10 mouse cellular contexts compared by ENCODE assay signal in the genomic region with DNA sequence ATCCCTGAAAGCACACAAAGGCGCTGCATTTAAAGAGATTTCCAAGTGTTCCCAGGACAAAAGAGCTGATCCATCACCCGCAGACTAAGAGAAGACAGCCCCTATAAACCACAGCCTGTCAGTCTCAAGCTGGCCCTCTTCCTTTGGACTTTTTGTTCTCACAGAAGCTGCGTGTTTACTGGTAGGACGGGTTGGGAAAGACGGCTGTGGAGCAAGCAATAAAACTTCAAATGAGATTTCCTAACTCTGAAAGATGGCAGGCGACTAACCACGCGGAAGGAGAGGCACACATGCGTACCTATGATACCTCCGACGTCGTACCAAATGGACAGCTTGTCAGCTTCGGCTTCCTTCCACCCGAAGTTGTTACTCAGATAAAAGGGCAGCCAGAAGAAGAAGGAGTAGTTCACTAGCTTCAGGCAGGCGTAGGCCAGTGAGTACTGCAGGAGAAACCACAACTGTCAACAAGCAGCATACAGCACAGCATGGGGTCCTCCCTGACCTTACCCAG. TPM values are rescaled to one million over a fixed set of nuclear protein-coding genes. Genes with fewer than 3 reads are reported as not detected.
A peak's percentile ranks its signal among the peaks of the same experiment; 100 is the strongest.
DNase-seq lines count a peak whose midpoint lies in the region; ATAC-seq and TF ChIP-seq lines count a peak whose summit lies in the region.
"Had no signal": no experiment of that assay in that cellular context is flagged by ENCODE, and none has a peak within 500 bp of the region (broad histone marks: within the 10 kb centered on the region; RNA-seq: fewer than 3 reads in every experiment).

No protein-coding gene starts in this region.

- peaks cover 48% of the 10 kb centered on the region for H3K36me3 ChIP-seq in ES-Bruce4 (ENCODE audit: control insufficient read depth, insufficient read depth, low read length, poor library complexity, severe bottlenecking)
- peaks cover 69% of the 10 kb centered on the region for H3K36me3 ChIP-seq in forebrain, embryonic 14.5 days (ENCODE audit: control insufficient read depth, insufficient read depth, low read length)

- WGBS in forebrain, embryonic 14.5 days, result 7% methylated on average over 15 of the region's 15 CpGs

- no peaks in the 10 kb centered on the region for H3K9me3 ChIP-seq in ES-Bruce4 (replicated peaks; ENCODE audit: control insufficient read depth, insufficient read depth, low read length, poor library complexity, severe bottlenecking)
- H3K9me3 ChIP-seq in forebrain, embryonic 14.5 days (replicated peaks; ENCODE audit: control insufficient read depth, low read length), result no peaks in the 10 kb centered on the region
- H3K9me3 ChIP-seq: lung, embryonic 15.5 days had no signal

- H3K4me3 ChIP-seq in ES-Bruce4 (ENCODE audit: low read depth, low read length), result no peak overlapping the region
- H3K4me3 ChIP-seq in forebrain, embryonic 14.5 days (ENCODE audit: low read depth, low read length), result no peak overlapping the region
- H3K4me3 ChIP-seq: lung, embryonic 15.5 days had no signal

- no peak overlapping the region for H3K4me2 ChIP-seq in forebrain, embryonic 14.5 days (ENCODE audit: low read length)
- H3K4me2 ChIP-seq: lung, embryonic 15.5 days had no signal

- H3K4me1 ChIP-seq in ES-Bruce4 (ENCODE audit: control insufficient read depth, insufficient read depth, low read length), result peaks cover 13% of the 10 kb centered on the region
- peaks cover 16% of the 10 kb centered on the region for H3K4me1 ChIP-seq in forebrain, embryonic 14.5 days (ENCODE audit: control insufficient read depth, insufficient read depth, low read length)
- H3K4me1 ChIP-seq: lung, embryonic 15.5 days had no signal

- TF ChIP-seq EP300 in ES-Bruce4 (IDR thresholded peaks at IDR 0.05; ENCODE audit: insufficient read depth, low read depth, low read length), result no peak

- DNase-seq in T-cell, adult 2 months (ENCODE audit: low spot score), result peak; percentile 49
- DNase-seq in forebrain, embryonic 14.5 days (ENCODE audit: low spot score), result peak; percentile 60
- peak; percentile 83 for DNase-seq in mesoderm, embryonic 11.5 days (ENCODE audit: low read depth, low spot score)
- no peak for DNase-seq in right cerebral cortex, adult 18-20 months
- DNase-seq in kidney, postnatal 36 days, result no peak
- no peak for DNase-seq in urinary bladder, postnatal 10 days (ENCODE audit: low spot score)
- DNase-seq: cerebellum, adult 11-12 months had no signal

- no peak overlapping the region for H3K9ac ChIP-seq in ES-Bruce4 (ENCODE audit: low read depth, poor library complexity, severe bottlenecking)
- no peak overlapping the region for H3K9ac ChIP-seq in forebrain, embryonic 14.5 days (ENCODE audit: low read length)
- H3K9ac ChIP-seq: lung, embryonic 15.5 days had no signal

- ATAC-seq in forebrain, embryonic 14.5 days, result 0 out of 2 replicates have a peak, but pooled peaks have one; percentile 30
- ATAC-seq in frontal cortex, adult (ENCODE audit: low TSS enrichment), result no peak

- no peak for TF ChIP-seq CTCF in ES-Bruce4 (IDR thresholded peaks at IDR 0.05; ENCODE audit: low read depth, low read length)

- peak overlapping the region; percentile 90 for H3K27ac ChIP-seq in ES-Bruce4 (ENCODE audit: insufficient read depth, low read length)
- peak overlapping the region; percentile 31; the same call in 1 of the 2 replicates for H3K27ac ChIP-seq in forebrain, embryonic 14.5 days (ENCODE audit: low read depth, low read length)

- TF ChIP-seq POLR2A in ES-Bruce4 (IDR thresholded peaks at IDR 0.05; ENCODE audit: insufficient read depth, low read length), result no peak

- no peaks in the 10 kb centered on the region for H3K27me3 ChIP-seq in ES-Bruce4 (ENCODE audit: control insufficient read depth, insufficient read depth, low read length, poor library complexity, severe bottlenecking)
- no peaks in the 10 kb centered on the region for H3K27me3 ChIP-seq in forebrain, embryonic 14.5 days (replicated peaks; ENCODE audit: control insufficient read depth, insufficient read depth, low read length)
- H3K27me3 ChIP-seq: lung, embryonic 15.5 days had no signal

RNA-seq across cellular contexts. Expression of gene Slc37a3, which starts 30.4 kb away (rescaled TPM):
- 49.6 and 52.7 TPM in 2 replicates for polyA plus RNA-seq in ES-Bruce4 (2011; ENCODE audit: insufficient read depth, insufficient read length, low read depth, missing spikeins)
- 60.0 and 60.2 TPM in 2 replicates for polyA plus RNA-seq in forebrain, embryonic 14.5 days (2014; fragmentation: Nextera tagmentation; extraction: Ambion mirVana)

RNA-seq across cellular contexts. Expression of gene Rab19, which starts 33.9 kb away (rescaled TPM):
- 0.90 and 1.3 TPM in 2 replicates for polyA plus RNA-seq in ES-Bruce4 (2011; ENCODE audit: insufficient read depth, insufficient read length, low read depth, missing spikeins)
- 0.22 and 0.32 TPM in 2 replicates for polyA plus RNA-seq in forebrain, embryonic 14.5 days (2014; fragmentation: Nextera tagmentation; extraction: Ambion mirVana)

Comparison
In these comparisons a context has a peak if more than half of its experiments do, and no peak if none do; other contexts are left out.
1. DNase-seq: peak in T-cell, adult 2 months (single experiment), forebrain, embryonic 14.5 days (single experiment) and mesoderm, embryonic 11.5 days (single experiment); none in right cerebral cortex, adult 18-20 months (single experiment), kidney, postnatal 36 days (0 of 2) and urinary bladder, postnatal 10 days (single experiment).